Mouse (Mus musculus) liver (tissue): Measurements from ENCODE around the gene Tbl2.

ENCODE experiments used
- DNase-seq: peaks from one replicate; pipeline ENCODE4 v3.0.0-alpha.2; 2020; ENCODE audit warnings: mixed read lengths

The Tbl2 gene

GRCm38 (mm10) chr5:135156496-135156895, 7.0 kb downstream of the Tbl2 start:
- DNase-seq: no peak

DNA sequence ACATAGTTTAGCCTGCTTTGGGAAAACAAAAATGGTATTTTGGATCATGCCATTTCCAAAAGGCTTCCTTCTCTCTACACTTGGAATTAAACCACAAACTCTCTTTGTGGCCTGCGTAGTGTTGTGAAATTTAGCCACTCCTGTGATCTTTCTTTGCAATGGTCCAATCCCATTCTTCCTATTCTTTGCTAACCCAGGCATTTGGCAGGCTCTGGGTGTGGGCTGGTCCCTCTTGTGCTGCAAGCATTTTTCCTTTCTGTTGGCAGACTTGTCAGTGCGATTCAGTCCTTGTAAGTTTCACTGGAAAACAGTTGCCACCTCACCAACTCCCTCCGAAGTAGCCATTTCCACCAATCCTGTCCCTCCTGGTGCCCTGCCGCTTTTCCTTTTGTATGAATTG, 11.8 kb downstream of the Tbl2 start:
- no peak for DNase-seq

DNA sequence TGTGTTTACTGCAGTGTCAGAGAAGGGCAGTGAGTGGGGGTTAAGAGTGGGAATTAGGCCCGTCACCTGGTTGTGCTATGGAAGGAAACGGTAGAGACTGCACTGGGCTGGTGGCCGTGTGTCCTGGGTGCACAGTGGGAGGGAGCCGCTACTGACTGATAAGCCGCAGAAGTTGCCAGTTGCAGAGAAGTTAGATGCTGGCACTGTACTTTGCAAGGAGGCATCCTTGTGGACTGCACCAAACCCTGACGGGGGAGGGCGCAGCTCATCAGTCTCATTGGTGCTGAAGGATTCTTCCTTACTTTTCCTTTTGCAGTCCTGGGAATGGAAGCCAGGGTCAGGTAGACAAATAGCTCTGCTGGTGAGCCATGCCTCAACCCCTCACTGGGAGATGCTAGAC, 12.2 kb downstream of the Tbl2 start:
- no peak for DNase-seq

- DNase-seq: no peak
These were observed 12.9 kb downstream of the Tbl2 start for GRCm38 (mm10) chr5:135162361-135162760.

- no peak for DNase-seq
These were observed 13.4 kb downstream of the Tbl2 start for GRCm38 (mm10) chr5:135162821-135163220.

DNA sequence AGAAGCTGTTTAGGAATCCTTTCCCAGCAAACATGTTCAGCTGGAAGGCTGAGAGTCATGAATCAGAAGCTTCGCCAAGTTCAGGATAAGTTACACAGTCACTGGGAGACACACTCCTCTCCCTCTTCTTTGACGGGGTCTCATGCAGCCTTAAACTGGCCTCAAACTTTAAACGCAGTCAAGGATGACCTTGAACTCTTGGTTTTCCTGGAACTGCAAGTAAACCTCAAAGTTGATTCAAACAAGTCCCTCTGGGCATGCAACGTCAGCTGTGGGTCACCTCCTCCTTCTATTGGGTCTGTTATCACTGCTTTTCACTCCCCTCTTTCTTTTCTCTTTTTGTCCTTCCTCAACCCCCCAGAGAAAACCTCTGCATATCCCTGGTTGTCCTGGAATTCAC, 17.5 kb downstream of the Tbl2 start:
- no peak for DNase-seq

DNA sequence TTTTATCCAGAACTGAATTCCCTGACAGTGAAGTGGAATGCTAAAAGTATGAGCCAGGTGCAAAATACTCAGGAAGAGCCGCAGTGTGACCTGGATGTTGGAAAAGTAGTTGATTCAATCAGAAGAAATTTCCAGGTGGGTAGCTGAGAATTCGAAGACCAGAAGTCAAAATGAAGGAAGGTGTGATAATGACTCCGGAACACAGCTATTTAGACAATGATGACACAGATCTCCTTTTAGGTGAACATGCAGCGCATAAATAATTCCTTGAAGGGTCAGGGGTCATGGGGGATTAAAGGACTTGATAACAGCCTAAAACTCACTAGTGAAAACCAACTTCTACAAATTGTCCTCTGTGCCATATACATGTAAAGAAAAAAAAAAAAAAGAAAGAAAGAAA, 18.0 kb downstream of the Tbl2 start:
- no peak for DNase-seq

DNA sequence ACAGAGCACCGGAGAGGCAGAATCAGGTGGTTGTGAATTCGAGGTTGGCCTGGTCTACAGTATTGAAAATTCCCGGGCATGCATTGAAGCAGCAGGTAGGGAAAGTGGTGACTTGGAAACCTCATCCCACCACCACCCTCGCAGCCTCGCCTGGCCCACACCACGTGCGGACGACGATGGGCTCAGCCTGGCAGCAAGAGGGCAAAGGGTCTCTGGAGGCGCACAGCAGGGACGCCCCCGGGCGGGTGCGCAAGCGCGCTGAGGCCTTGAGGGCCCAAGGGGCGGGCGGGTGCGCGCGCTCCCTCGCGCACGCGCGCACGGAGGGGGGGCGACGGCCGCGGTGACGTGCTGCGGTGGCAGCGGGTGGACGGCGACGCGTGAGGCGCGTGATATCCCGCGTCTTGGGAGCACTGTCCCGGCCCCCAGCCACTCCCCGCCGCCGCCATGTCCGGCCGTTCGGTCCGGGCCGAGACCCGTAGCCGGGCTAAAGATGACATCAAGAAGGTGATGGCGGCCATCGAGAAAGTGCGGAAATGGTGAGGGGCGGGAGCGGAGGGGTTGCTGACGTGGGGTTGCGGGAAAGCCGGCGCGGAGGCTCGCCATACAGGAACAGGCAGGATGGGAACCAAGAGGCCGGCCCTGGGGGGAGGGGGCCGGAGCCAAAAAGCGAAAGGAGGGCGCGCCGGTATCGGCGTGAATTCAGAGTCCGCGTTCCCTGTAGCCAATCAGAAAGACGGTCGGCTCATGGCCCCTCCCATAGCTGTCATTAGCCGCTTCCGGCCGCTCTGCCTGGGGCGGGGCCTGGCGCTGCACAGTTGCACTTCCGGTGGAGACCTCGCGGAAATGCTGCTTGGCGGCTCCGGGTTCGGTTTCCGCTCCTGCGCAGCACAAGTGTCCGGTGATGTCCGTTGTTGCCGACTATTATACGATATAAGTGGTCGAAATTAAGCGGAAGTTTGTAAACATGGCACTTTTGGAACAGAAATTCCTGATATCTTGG, 18.9 kb downstream of the Tbl2 start, which contains the start of gene Bcl7b:
Gene Bcl7b (plus strand): TSS at position 221 of the 1,000 bp plus-strand sequence.
- peak; percentile 98 for DNase-seq

- no peak for DNase-seq
These were observed 20.0 kb downstream of the Tbl2 start for GRCm38 (mm10) chr5:135169479-135169878.

GRCm38 (mm10) chr5:135171688-135172220, 22.3 kb downstream of the Tbl2 start:
- DNase-seq: no peak

GRCm38 (mm10) chr5:135172986-135173385, 23.5 kb downstream of the Tbl2 start:
- no peak for DNase-seq

DNA sequence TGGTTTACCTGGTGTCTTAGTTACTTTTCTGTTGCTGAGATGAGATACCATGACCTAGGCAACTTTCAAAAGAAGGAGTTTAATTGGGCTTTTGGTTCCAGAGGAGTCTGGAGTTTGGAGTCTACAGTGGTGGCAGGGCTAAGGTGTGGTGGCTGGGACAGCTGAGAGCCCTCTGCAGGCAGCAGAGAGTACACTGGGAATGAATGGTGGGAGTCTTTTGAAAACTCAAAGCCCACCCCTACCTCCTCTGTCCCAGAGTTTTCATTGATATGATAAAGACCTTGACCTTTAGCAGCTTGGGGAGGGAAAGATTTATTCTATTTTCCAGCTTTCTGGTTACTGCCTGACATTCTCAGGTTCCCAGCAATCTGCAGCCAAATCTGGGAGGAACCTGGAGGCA, 25.6 kb downstream of the Tbl2 start:
- DNase-seq: no peak

DNA sequence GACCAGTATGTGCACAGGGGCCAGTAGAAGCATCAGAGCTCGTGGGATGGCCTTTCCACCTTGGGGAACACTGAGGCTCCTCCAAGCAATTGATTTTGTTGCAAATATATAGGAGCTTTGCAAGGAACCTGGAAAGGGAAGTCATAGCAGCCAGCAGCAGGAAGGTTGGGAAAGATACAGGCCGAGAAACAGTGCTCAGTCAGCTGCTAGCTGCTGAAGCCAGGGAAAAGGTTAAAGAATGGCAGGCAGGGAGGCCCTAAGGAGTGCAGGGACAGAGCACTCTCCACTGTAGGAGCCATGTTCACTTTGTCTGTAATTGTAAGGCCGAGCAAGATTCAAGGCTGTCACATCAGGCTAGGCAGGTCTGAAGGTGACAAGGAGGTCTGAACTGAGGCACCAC, 29.1 kb downstream of the Tbl2 start:
- DNase-seq: no peak

DNA sequence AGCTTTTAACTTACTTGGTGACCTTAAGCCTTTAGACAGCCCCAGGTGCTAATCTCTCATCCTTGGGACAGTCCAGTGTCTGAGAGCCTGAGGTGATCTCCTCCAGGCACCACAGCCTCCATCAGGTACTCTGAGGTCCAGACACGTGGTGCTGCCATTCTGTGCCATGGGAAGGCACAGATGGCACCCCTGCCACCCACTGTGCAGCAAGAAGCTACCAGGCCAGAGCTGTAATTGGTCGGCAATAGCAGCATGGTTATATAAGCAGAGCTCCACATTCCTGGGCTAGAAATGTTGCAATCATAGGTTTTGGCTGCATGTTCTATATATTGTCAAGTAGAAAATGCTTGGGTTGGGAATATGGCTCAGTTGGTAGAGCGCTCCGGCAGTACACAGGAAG, 29.5 kb downstream of the Tbl2 start:
- DNase-seq: no peak

GRCm38 (mm10) chr5:135179616-135180015, 30.2 kb downstream of the Tbl2 start:
- no peak for DNase-seq

DNA sequence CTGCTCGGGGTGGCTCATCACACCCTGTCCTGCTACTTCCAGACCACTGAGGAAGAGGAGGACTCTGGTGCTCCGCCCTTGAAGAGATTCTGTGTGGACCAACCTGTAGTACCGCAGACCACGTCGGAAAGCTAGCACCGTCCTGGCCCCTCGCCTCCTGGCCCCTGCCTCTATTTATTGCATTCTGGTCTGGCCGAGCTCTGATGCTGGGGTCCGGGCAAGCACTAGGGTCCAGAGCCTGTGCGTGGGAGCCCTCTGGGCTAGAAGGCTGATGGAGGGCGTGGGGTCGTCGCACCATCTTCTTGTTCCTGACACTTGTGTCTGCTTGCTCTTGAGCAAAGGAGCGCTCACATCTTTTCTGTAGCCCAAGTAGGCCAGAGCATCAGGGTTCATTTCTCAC, 31.3 kb downstream of the Tbl2 start:
- DNase-seq: no peak

GRCm38 (mm10) chr5:135181776-135182175, 32.3 kb downstream of the Tbl2 start:
- DNase-seq: no peak

- peak; percentile 46 for DNase-seq
These were observed 33.8 kb downstream of the Tbl2 start for GRCm38 (mm10) chr5:135183131-135183861.

GRCm38 (mm10) chr5:135185016-135185415, 35.6 kb downstream of the Tbl2 start:
- DNase-seq: no peak

- DNase-seq: peak; percentile 64
These were observed 36.1 kb downstream of the Tbl2 start for GRCm38 (mm10) chr5:135185596-135185995.

- no peak for DNase-seq
These were observed 36.8 kb downstream of the Tbl2 start for GRCm38 (mm10) chr5:135186231-135186620.

GRCm38 (mm10) chr5:135186621-135187348, 37.3 kb downstream of the Tbl2 start, which contains the start of gene Baz1b:
TSS of gene Baz1b (plus strand) at chr5:135187264.
- DNase-seq: peak; percentile 99
